Mouse (Mus musculus) liver, embryonic 11.5 days (tissue): ENCODE measurements around the gene Polq. TPM values are rescaled to one million over a fixed set of nuclear protein-coding genes. Genes with fewer than 3 reads are reported as not detected.
"Not testable (repeated sequence)": the region's sequence is repeated elsewhere in the genome, so short reads cannot be mapped to it uniquely, and the experiment has no call there.

Experiments
- ATAC-seq: fragments of 200-750 bp; cut with Nextera tagmentation; replicated peaks from 2 replicates; pipeline ENCODE4 v1.8.0; 2017; ENCODE audit warnings: moderate number of reproducible peaks, mild to moderate bottlenecking, moderate TSS enrichment, moderate library complexity; ENCODE audit not compliant: low FRiP score
- DNase-seq: peaks from one replicate; pipeline ENCODE4 v3.0.0-alpha.2; 2017; ENCODE audit warnings: low spot score
- H3K27ac ChIP-seq: fragments of 300-500 bp; sonication (generic); 2 replicates; pipeline ENCODE4 v1.5.1; 2014; ENCODE audit warnings: mild to moderate bottlenecking, low read depth, low read length, control low read depth
- H3K27me3 ChIP-seq: fragments of 300-500 bp; sonication (generic); replicated peaks from 2 replicates; pipeline ENCODE4 v1.6.1; 2014; ENCODE audit warnings: low read length, mixed read lengths; ENCODE audit not compliant: control insufficient read depth, insufficient read depth
- H3K36me3 ChIP-seq: fragments of 300-500 bp; sonication (generic); 2 replicates; pipeline ENCODE4 v1.6.1; 2014; ENCODE audit warnings: mild to moderate bottlenecking, low read length, moderate library complexity, mixed read lengths; ENCODE audit not compliant: control insufficient read depth, insufficient read depth
- H3K4me1 ChIP-seq: fragments of 300-500 bp; sonication (generic); replicated peaks from 2 replicates; pipeline ENCODE4 v1.6.1; 2014; ENCODE audit warnings: low read length, mixed read lengths; ENCODE audit not compliant: control insufficient read depth, insufficient read depth
- H3K4me2 ChIP-seq: fragments of 300-500 bp; sonication (generic); 2 replicates; pipeline ENCODE4 v1.6.1; 2014; ENCODE audit warnings: mild to moderate bottlenecking, control low read depth, moderate library complexity
- H3K4me3 ChIP-seq: fragments of 300-500 bp; sonication (generic); 2 replicates; pipeline ENCODE4 v1.5.1; 2014; ENCODE audit warnings: low read depth, low read length, control low read depth
- H3K9ac ChIP-seq: fragments of 300-500 bp; sonication (generic); 2 replicates; pipeline ENCODE4 v1.6.1; 2014; ENCODE audit warnings: low read depth, low read length, control low read depth
- H3K9me3 ChIP-seq: fragments of 300-500 bp; sonication (generic); 2 replicates; pipeline ENCODE4 v1.6.1; 2016; ENCODE audit warnings: low read length, inconsistent platforms, mixed read lengths; ENCODE audit not compliant: control insufficient read depth
- WGBS: fragments of 180-500 bp; shearing (Covaris S2); extraction: QIAGEN DNeasy Blood & Tissue Kit; methylation state at CpG from one replicate; pipeline ENCODE4 v1.1.7; 2014; 5-methylcytosine and 5-hydroxymethylcytosine counted together
- polyA plus RNA-seq: library from polyadenylated mRNA; unstranded; fragments of >200 nt; fragmentation: Nextera tagmentation; extraction: Ambion mirVana; gene quantifications from 2 replicates; pipeline ENCODE4 v1.2.1, GENCODE M21; 2014

Gene Polq
- polyA plus RNA-seq, 1 experiment from 2014 or later: 21.6 TPM

- 95% methylated on average over 8 of the region's 8 CpGs for WGBS
- no peak overlapping the region for H3K4me3 ChIP-seq
- H3K9ac ChIP-seq: no peak overlapping the region
- no peak overlapping the region for H3K27ac ChIP-seq
- H3K9me3 ChIP-seq: no peaks in the 10 kb centered on the region
- ATAC-seq (no peak), DNase-seq (no peak)
- H3K4me1 ChIP-seq: no peaks in the 10 kb centered on the region
- no peak overlapping the region for H3K4me2 ChIP-seq
- H3K27me3 ChIP-seq: no peaks in the 10 kb centered on the region
- peaks cover 13% of the 10 kb centered on the region for H3K36me3 ChIP-seq
These were observed 23.2 kb downstream of the Polq start for GRCm38 (mm10) chr16:37034751-37035150.

DNA sequence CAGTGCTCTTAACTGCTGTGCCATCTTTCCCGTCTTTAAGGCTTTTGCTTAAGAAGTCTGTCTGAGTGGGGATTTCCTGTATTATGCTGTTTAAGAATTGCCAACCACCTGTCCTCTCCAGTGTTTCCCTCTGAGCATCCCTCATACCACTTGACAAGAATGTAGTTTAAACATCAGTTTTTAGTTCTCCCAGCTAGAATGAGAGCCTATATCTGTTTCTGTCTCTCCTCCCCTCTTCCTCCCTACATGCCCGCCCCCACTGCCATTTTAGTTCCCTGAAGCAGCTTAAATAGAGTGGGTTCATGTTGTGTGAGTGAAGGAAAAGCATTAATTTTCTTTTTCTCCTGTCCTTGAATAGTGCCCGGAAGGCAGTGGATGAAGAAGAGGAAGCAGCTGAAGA, 48.0 kb downstream of the Polq start:
- H3K9ac ChIP-seq: no peak overlapping the region
- no peaks in the 10 kb centered on the region for H3K27me3 ChIP-seq
- H3K4me1 ChIP-seq: no peaks in the 10 kb centered on the region
- DNase-seq (no peak), ATAC-seq (no peak)
- H3K9me3 ChIP-seq: no peaks in the 10 kb centered on the region
- 95% methylated on average over 3 of the region's 3 CpGs for WGBS
- no peak overlapping the region for H3K27ac ChIP-seq
- H3K36me3 ChIP-seq: peaks cover 31% of the 10 kb centered on the region
- H3K4me2 ChIP-seq: no peak overlapping the region
- H3K4me3 ChIP-seq: no peak overlapping the region

DNA sequence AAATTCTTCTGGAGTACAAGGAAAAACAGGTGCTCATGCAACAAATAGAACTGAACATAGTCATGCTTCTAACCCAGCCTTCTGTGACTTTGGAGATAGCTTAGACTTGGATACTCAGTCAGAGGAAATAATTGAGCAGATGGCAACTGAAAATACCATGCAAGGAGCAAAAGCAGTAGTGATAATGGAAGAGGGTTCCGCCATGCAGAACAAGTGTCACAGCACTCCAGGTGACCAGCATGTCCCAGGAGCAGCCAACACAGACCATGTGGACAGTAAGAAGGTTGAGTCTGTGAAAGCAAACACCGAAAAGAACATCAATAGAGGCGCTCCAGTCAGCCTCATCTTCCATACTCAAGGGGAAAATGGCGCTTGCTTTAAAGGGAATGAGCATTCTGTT, 49.7 kb downstream of the Polq start:
- no peaks in the 10 kb centered on the region for H3K4me1 ChIP-seq
- 96% methylated on average over 4 of the region's 4 CpGs for WGBS
- H3K4me3 ChIP-seq: no peak overlapping the region
- DNase-seq (no peak), ATAC-seq (no peak)
- no peaks in the 10 kb centered on the region for H3K27me3 ChIP-seq
- H3K27ac ChIP-seq: no peak overlapping the region
- no peaks in the 10 kb centered on the region for H3K9me3 ChIP-seq
- peaks cover 34% of the 10 kb centered on the region for H3K36me3 ChIP-seq
- no peak overlapping the region for H3K9ac ChIP-seq
- no peak overlapping the region for H3K4me2 ChIP-seq

GRCm38 (mm10) chr16:37072354-37072753, 60.8 kb downstream of the Polq start:
- H3K4me1 ChIP-seq: no peaks in the 10 kb centered on the region
- no peaks in the 10 kb centered on the region for H3K9me3 ChIP-seq
- H3K4me2 ChIP-seq: no peak overlapping the region
- no peak for ATAC-seq
- no peak overlapping the region for H3K9ac ChIP-seq
- no peak for DNase-seq
- H3K27ac ChIP-seq: no peak overlapping the region
- WGBS: 65% methylated on average over 5 of the region's 5 CpGs
- no peaks in the 10 kb centered on the region for H3K27me3 ChIP-seq
- H3K36me3 ChIP-seq: peaks cover 10% of the 10 kb centered on the region
- H3K4me3 ChIP-seq: no peak overlapping the region

DNA sequence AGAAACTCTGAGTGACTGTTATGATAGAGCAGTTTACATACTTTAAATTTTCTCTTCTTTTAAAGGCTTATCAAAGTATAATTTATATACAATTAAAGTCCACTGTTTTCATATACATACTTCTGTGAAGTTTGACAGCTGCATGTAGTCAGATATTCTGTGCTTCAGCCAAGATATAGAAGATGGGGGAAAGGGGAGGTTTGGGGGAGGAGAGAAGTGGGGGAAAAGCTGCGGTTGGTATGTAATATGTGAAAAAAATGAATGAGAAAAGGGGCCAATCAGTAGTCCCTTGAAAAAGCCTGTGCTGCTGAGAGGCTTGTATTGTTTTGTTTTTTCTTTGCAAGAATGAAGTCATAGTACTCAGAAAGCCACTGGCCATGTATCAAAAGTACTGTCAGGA, 78.1 kb downstream of the Polq start:
- WGBS: 81% methylated on average over 1 of the region's 1 CpGs
- Histone ChIP-seq H3K27me3 (no peaks in the 10 kb centered on the region), H3K4me2 (no peak overlapping the region), H3K4me3 (no peak overlapping the region), H3K27ac (no peak overlapping the region), H3K9ac (no peak overlapping the region), H3K36me3 (peaks cover 11% of the 10 kb centered on the region), H3K9me3 (no peaks in the 10 kb centered on the region), H3K4me1 (no peaks in the 10 kb centered on the region)
- DNase-seq (no peak), ATAC-seq (no peak)

DNA sequence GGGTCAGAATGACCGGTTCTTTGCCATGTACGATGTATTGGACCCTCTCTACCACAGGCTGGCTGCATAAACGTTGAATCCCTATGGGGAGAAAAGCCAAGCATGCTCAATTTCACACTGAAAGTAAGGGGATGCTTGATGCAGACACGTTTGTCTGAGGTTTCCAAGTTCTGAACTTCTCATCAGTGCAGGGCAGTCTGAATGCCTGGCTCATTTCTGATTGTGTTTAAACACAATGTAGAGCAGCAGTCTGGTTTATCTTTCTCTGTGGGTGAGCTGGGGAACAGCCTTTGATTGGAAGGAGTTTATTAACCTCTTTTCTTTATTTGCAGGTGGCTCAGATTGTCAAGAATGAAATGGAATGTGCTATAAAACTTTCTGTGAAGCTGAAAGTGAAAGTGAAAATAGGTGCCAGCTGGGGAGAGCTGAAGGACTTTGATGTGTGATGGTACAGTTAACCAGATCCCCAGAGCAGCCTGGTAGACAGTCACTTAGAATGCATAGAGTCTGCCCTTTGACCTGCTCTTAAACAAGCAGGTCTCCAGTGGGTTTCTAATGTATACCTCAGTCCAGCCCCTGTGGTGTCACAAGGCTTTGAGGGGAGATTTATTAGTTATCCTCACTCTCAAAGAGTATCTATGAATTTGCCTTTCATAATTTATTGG, 82.7 kb downstream of the Polq start:
- no peak overlapping the region for H3K4me3 ChIP-seq
- H3K4me1 ChIP-seq: no peaks in the 10 kb centered on the region
- no peaks in the 10 kb centered on the region for H3K9me3 ChIP-seq
- H3K36me3 ChIP-seq: peaks cover 6% of the 10 kb centered on the region; the same call in 1 of the 2 replicates
- H3K9ac ChIP-seq: no peak overlapping the region
- H3K4me2 ChIP-seq: no peak overlapping the region
- no peak overlapping the region for H3K27ac ChIP-seq
- DNase-seq: no peak
- H3K27me3 ChIP-seq: no peaks in the 10 kb centered on the region
- 81% methylated on average over 4 of the region's 4 CpGs for WGBS
- no peak for ATAC-seq

DNA sequence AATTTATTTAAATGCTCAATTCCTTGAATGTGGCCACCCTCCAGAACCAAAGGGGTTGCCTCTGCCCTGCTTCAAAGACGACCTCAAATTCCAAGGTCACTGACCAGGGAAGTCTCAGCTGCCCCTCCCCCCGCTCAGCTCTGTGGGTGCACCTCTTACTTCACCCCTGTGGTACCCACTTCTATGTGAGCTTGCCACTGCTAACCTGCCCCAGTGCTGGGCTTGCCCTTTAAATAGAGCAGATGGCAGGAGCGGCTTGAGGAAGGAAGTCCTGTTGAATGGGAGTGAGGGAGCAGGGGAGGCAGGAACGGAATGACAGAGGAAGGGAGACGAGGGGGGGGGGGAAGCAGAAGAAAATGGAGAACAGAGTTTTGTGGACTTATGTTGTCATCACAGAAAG, 97.2 kb downstream of the Polq start:
- ATAC-seq (no peak), DNase-seq (no peak)
- Histone ChIP-seq H3K27me3 (no peaks in the 10 kb centered on the region; the same call in 1 of the 2 replicates), H3K27ac (no peak overlapping the region), H3K9ac (no peak overlapping the region), H3K4me3 (no peak overlapping the region), H3K4me1 (no peaks in the 10 kb centered on the region), H3K9me3 (no peaks in the 10 kb centered on the region), H3K36me3 (no peaks in the 10 kb centered on the region), H3K4me2 (no peak overlapping the region)
- WGBS: 30% methylated on average over 5 of the region's 5 CpGs

GRCm38 (mm10) chr16:37109285-37109684, 97.7 kb downstream of the Polq start:
- Histone ChIP-seq H3K27ac (no peak overlapping the region), H3K36me3 (no peaks in the 10 kb centered on the region), H3K9me3 (no peaks in the 10 kb centered on the region), H3K9ac (no peak overlapping the region), H3K4me1 (no peaks in the 10 kb centered on the region), H3K27me3 (no peaks in the 10 kb centered on the region; the same call in 1 of the 2 replicates), H3K4me3 (no peak overlapping the region), H3K4me2 (no peak overlapping the region)
- WGBS: 29% methylated on average over 3 of the region's 3 CpGs
- ATAC-seq (peak; percentile 43; the same call in 1 of the 2 replicates), DNase-seq (no peak)

GRCm38 (mm10) chr16:37125190-37125589, 113.6 kb downstream of the Polq start:
- ATAC-seq, H3K36me3 ChIP-seq, H3K9me3 ChIP-seq, H3K4me2 ChIP-seq, DNase-seq, H3K4me3 ChIP-seq, H3K27me3 ChIP-seq, H3K27ac ChIP-seq, H3K4me1 ChIP-seq, H3K9ac ChIP-seq: not testable (repeated sequence)
- 73% methylated on average over 1 of the region's 1 CpGs for WGBS
